Mouse (Mus musculus) lung, postnatal 0 days (tissue): Measurements from ENCODE around the gene Atp2b1. TPM values are rescaled to one million over a fixed set of nuclear protein-coding genes. Genes with fewer than 3 reads are reported as not detected.

ENCODE experiments used
- ATAC-seq: fragments of 200-750 bp; cut with Nextera tagmentation; 2 replicates; pipeline ENCODE4 v1.8.0; 2017; ENCODE audit warnings: moderate library complexity
- DNase-seq: peaks from one replicate; pipeline ENCODE4 v3.0.0-alpha.2; 2016; ENCODE audit warnings: low spot score
- H3K27ac ChIP-seq: fragments of 300-500 bp; sonication (generic); 2 replicates; pipeline ENCODE4 v1.5.1; 2014; ENCODE audit warnings: antibody characterized with exemption, mild to moderate bottlenecking, low read length, mixed read lengths
- H3K27me3 ChIP-seq: fragments of 300-500 bp; sonication (generic); replicated peaks from 2 replicates; pipeline ENCODE4 v1.6.1; 2014; ENCODE audit warnings: low read length, mixed read lengths; ENCODE audit not compliant: insufficient read depth
- H3K36me3 ChIP-seq: fragments of 300-500 bp; sonication (generic); 2 replicates; pipeline ENCODE4 v1.6.1; 2014; ENCODE audit warnings: low read length, mixed read lengths; ENCODE audit not compliant: insufficient read depth
- H3K4me1 ChIP-seq: fragments of 300-500 bp; sonication (generic); 2 replicates; pipeline ENCODE4 v1.6.1; 2014; ENCODE audit warnings: antibody characterized with exemption, low read depth, low read length, mixed read lengths; ENCODE audit not compliant: insufficient read depth
- H3K4me2 ChIP-seq: fragments of 300-500 bp; sonication (generic); replicated peaks from 2 replicates; pipeline ENCODE4 v1.6.1; 2014; ENCODE audit warnings: low read depth, mild to moderate bottlenecking, low read length, moderate library complexity, mixed read lengths
- H3K4me3 ChIP-seq: fragments of 300-500 bp; sonication (generic); 2 replicates; pipeline ENCODE4 v1.5.1; 2014; ENCODE audit warnings: low read depth, low read length
- H3K9ac ChIP-seq: fragments of 300-500 bp; sonication (generic); replicated peaks from 2 replicates; pipeline ENCODE4 v1.6.1; 2014; ENCODE audit warnings: low read depth, mild to moderate bottlenecking
- H3K9me3 ChIP-seq: fragments of 300-500 bp; sonication (generic); 2 replicates; pipeline ENCODE4 v1.6.1; 2016; ENCODE audit warnings: low read length, mixed read lengths
- CTCF ChIP-seq: IDR thresholded peaks from 2 replicates; pipeline ENCODE4 v1.5.1; 2016; ENCODE audit warnings: antibody characterized with exemption, mild to moderate bottlenecking
- EP300 ChIP-seq: IDR thresholded peaks from 2 replicates; pipeline ENCODE4 v1.6.1; 2016; ENCODE audit warnings: antibody characterized with exemption, mild to moderate bottlenecking, control low read depth
- WGBS: fragments of 180-500 bp; shearing (Covaris S2); extraction: QIAGEN DNeasy Blood & Tissue Kit; methylation state at CpG from one replicate; pipeline ENCODE4 v1.1.7; 2014; 5-methylcytosine and 5-hydroxymethylcytosine counted together
- polyA plus RNA-seq: library from polyadenylated mRNA; unstranded; fragments of >200 nt; fragmentation: Nextera tagmentation; extraction: Ambion mirVana; gene quantifications from 2 replicates; pipeline ENCODE4 v1.2.1, GENCODE M21; 2015

The Atp2b1 gene
- polyA plus RNA-seq: 277 and 282 TPM in 2 replicates

DNA sequence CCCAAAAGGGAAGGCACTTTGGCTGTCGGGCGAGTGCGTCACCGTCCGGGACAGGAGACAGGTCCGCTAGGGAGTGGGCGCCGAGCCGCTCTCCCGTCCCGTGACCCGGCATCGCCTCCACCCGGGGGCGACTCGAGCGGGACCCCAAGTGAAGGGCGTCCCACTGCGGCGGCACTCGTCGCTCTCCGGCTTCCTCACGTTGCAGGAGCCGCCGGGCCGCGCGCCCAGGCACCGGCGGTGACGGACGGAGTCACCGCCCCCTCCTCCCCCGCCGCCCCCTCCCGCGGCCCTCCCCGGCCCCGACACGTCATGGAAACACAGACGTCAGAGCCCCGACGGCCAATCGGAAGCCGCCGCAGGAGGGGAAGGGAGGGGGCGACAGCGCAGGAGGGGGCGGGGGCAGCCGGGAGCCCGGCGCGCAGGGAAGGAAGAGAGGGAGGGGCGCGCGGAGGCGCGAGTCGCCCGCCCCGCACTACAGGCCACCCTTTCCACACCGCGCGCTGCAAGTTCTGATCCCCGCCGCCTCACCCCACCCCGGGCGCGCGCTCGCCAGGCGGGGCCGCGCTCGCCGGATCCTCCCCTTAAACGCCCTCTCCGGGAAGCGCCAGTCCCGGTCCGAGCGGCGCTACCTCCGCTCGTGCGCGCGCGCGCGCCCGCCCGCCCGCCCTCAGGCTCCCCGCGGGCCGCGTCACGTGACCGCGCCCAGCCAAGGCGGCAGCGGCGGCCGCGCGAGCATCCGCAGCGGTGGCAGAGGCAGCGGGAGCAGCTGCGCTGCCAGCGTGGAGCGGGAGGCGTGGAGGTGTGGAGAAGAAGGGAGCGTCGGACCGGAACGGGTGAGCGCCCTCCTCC lies at the start of gene Atp2b1:
Atp2b1 (plus strand) TSS at position 446 of the 849 bp plus-strand sequence.
- 1% methylated on average over 42 of the region's 120 CpGs for WGBS
- Histone ChIP-seq H3K4me1 (no peaks in the 10 kb centered on the region), H3K36me3 (no peaks in the 10 kb centered on the region), H3K27ac (peak within 1 kb of the TSS; percentile 100), H3K4me2 (peak within 1 kb of the TSS; percentile 79), H3K9ac (peak within 1 kb of the TSS; percentile 97), H3K27me3 (no peaks in the 10 kb centered on the region), H3K9me3 (no peaks in the 10 kb centered on the region), H3K4me3 (peak within 1 kb of the TSS; percentile 98)
- peak; percentile 50 for TF ChIP-seq EP300
- TF ChIP-seq CTCF: peak; percentile 57
- ATAC-seq (peak; percentile 91), DNase-seq (peak; percentile 99)

DNA sequence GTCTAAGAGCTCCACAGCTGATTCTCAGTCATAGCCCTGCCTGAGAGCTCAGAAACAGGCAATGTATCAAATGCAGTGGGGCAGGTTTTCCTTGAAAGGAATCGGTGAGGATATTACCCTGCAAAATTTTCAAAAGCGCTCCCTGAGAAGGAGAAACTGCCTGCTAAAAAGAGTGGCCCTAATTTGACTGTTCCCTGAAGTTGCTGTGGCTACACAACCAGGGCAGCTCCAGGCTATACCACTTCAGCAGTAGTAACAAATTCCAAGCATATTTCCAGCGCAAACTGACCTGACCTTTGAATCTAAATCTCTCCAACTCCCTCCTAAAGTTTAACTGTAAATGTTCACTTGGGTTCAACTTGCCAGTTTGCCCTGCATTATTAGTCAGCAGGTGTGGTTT lies 49.4 kb upstream of the Atp2b1 start:
- Histone ChIP-seq H3K4me1 (peaks cover 4% of the 10 kb centered on the region; the same call in 1 of the 2 replicates), H3K27me3 (no peaks in the 10 kb centered on the region), H3K9ac (no peak overlapping the region), H3K9me3 (no peaks in the 10 kb centered on the region), H3K36me3 (no peaks in the 10 kb centered on the region), H3K4me2 (no peak overlapping the region), H3K27ac (no peak overlapping the region), H3K4me3 (no peak overlapping the region)
- ATAC-seq (peak; percentile 50), DNase-seq (peak; percentile 59)
- 0 out of 2 replicates have a peak, but pooled peaks have one; percentile 41 for TF ChIP-seq EP300
- TF ChIP-seq CTCF: no peak
- WGBS: 49% methylated on average over 3 of the region's 3 CpGs

DNA sequence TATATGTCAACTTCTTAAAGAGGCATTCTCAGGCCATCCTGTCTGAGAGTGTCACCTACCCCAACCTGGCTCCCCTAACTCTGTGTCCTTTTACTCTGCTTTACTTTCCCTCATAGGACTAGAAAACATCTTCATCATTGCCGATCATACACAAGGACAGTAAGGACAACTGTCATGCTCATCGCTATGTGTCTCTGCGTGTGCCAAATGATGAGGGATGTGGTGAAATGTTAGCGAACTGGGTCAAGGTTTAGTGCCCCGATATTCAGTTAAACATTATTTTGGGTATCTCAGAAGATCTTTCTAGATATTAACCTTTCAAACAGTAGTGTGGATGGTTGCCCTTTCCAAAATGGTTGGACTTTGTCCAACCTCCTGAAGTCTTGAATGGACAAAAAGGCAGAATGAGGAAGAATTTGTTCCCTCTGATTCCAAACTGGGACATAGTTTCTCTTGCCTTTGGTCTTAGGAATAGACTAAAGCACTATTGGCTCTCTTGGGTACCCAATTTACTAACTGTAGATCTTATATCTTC lies 47.3 kb upstream of the Atp2b1 start:
- H3K4me1 ChIP-seq: peaks cover 4% of the 10 kb centered on the region; the same call in 1 of the 2 replicates
- no peak overlapping the region for H3K4me2 ChIP-seq
- no peak for DNase-seq
- WGBS: 97% methylated on average over 5 of the region's 5 CpGs
- H3K9ac ChIP-seq: no peak overlapping the region
- TF ChIP-seq EP300 (no peak), CTCF (no peak)
- H3K27ac ChIP-seq: no peak overlapping the region
- H3K36me3 ChIP-seq: no peaks in the 10 kb centered on the region
- ATAC-seq: no peak
- no peaks in the 10 kb centered on the region for H3K27me3 ChIP-seq
- no peak overlapping the region for H3K4me3 ChIP-seq
- H3K9me3 ChIP-seq: no peaks in the 10 kb centered on the region

DNA sequence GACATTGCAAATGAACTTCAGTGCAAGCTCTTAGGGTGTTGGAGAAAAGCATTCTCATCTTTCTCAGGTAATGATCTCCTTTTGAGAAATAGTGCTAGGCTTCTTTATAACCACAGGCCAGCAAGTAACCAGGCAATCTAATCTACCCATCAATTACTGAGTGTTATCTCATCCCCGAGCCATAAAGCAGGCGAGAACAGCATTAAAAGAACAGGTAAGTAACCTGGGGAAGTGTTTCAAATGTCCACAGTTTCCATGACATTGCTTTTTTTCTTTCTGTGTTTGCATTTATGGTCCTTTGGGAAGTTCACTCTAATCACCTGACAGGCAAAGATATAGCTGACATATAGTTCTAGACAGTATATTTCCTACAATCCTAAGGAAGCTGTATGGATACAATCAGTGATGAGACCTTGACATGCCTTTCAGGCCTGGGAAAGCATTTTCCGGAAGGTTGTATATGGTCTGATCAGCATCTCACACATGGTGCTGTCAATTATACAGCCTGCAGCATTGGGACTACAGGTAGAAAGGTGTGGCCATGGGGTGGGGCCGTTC lies 45.8 kb upstream of the Atp2b1 start:
- H3K4me1 ChIP-seq: peaks cover 4% of the 10 kb centered on the region; the same call in 1 of the 2 replicates
- no peak for DNase-seq
- 81% methylated on average over 4 of the region's 4 CpGs for WGBS
- no peak overlapping the region for H3K27ac ChIP-seq
- H3K36me3 ChIP-seq: no peaks in the 10 kb centered on the region
- no peak overlapping the region for H3K9ac ChIP-seq
- no peak overlapping the region for H3K4me3 ChIP-seq
- no peaks in the 10 kb centered on the region for H3K27me3 ChIP-seq
- no peak for TF ChIP-seq CTCF
- TF ChIP-seq EP300: no peak
- no peak for ATAC-seq
- no peaks in the 10 kb centered on the region for H3K9me3 ChIP-seq
- no peak overlapping the region for H3K4me2 ChIP-seq

DNA sequence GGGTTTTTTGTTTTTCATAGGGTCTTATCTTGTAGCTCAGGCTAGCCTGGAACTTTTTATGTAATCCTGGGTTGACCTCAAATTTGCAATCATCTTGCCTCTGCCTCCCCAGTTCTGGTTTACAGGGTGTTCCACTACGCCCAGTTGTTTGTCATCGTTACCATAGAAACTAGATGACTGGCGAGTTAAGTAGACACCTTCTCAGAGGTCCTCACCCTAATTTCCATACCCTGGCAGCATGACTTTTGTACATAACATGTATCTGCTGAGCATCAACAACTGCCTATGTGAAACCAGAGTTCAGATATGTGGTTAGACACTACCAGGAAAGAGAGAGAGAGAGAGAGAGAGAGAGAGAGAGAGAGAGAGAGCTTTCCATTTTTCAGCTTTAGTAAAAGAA lies 36.4 kb upstream of the Atp2b1 start:
- Histone ChIP-seq H3K4me2 (no peak overlapping the region), H3K27me3 (no peaks in the 10 kb centered on the region), H3K27ac (no peak overlapping the region), H3K4me3 (no peak overlapping the region), H3K4me1 (no peaks in the 10 kb centered on the region), H3K9ac (no peak overlapping the region), H3K9me3 (no peaks in the 10 kb centered on the region), H3K36me3 (no peaks in the 10 kb centered on the region)
- no peak for TF ChIP-seq CTCF
- TF ChIP-seq EP300: no peak
- 79% methylated on average over 3 of the region's 3 CpGs for WGBS
- DNase-seq: peak; percentile 17
- ATAC-seq: no peak; the same call in 1 of the 2 replicates

DNA sequence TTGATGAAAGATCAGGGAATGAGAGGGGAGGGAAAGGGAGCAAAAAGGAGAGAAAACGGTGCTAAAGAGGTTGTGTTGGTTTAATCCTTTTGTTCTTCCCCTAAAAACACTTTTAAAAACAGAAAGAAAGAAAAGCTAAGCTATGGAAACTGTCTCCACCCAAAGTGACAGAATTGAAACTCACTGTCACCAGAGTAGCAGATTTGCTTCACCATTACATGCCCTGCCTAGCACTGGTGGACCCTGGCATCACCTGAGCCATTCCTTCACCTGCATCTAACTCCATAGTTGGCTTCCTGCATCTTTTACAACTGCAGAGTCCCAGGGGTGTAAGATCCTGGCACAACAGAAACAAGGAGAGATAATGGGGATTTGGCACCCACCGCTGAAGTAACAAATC lies 35.6 kb upstream of the Atp2b1 start:
- DNase-seq: no peak
- 60% methylated on average over 2 of the region's 2 CpGs for WGBS
- no peak for ATAC-seq
- H3K9ac ChIP-seq: no peak overlapping the region
- no peak overlapping the region for H3K4me3 ChIP-seq
- no peaks in the 10 kb centered on the region for H3K27me3 ChIP-seq
- H3K9me3 ChIP-seq: no peaks in the 10 kb centered on the region
- H3K27ac ChIP-seq: no peak overlapping the region
- no peak overlapping the region for H3K4me2 ChIP-seq
- H3K36me3 ChIP-seq: no peaks in the 10 kb centered on the region
- TF ChIP-seq CTCF (no peak), EP300 (no peak)
- no peaks in the 10 kb centered on the region for H3K4me1 ChIP-seq
